ENCODE assay signal across 9 mouse cellular contexts in the genomic region with DNA sequence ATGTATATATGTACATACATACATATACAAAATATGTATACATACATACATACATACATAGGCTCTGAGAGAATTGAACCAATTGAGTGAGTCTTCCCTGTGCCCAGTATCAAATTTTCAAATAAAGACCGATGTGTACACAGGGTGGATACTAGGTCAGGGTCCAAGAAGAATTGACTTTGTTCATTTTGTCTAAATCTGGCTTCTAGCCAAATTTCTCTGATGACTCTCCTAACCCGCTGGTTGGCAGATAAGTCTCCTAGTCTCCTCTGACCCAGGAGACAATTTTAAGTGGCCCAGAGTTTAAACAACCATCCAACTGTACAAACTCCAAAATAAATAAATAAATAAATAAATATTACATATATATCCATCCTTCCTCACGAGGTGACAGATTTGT. TPM values are rescaled to one million over a fixed set of nuclear protein-coding genes. Genes with fewer than 3 reads are reported as not detected.
DNase-seq lines count a peak whose midpoint lies in the region; ATAC-seq lines count a peak whose summit lies in the region.
"Had no signal": no experiment of that assay in that cellular context is flagged by ENCODE, and none has a peak within 500 bp of the region (broad histone marks: within the 10 kb centered on the region; RNA-seq: fewer than 3 reads in every experiment).

No protein-coding gene starts in this region.

- peak overlapping the region; percentile 72 for H3K9ac ChIP-seq in heart, embryonic 16.5 days (ENCODE audit: low read length)
- no peak overlapping the region for H3K9ac ChIP-seq in hindbrain, embryonic 13.5 days
- no peak overlapping the region; the same call in 1 of the 2 replicates for H3K9ac ChIP-seq in midbrain, embryonic 12.5 days (replicated peaks)

- H3K27me3 ChIP-seq in heart, embryonic 16.5 days (ENCODE audit: control insufficient read depth, insufficient read depth, low read length) = no peaks in the 10 kb centered on the region; the same call in 1 of the 2 replicates
- peaks cover 56% of the 10 kb centered on the region for H3K27me3 ChIP-seq in hindbrain, embryonic 13.5 days
- H3K27me3 ChIP-seq in midbrain, embryonic 12.5 days = peaks cover 67% of the 10 kb centered on the region

- ATAC-seq in heart, embryonic 16.5 days (replicated peaks; ENCODE audit: extremely low read depth, insufficient read depth, low FRiP score) = no peak
- ATAC-seq in hindbrain, embryonic 13.5 days (ENCODE audit: low FRiP score) = no peak
- ATAC-seq in midbrain, embryonic 12.5 days (ENCODE audit: low FRiP score, low read depth) = no peak

- no peaks in the 10 kb centered on the region for H3K9me3 ChIP-seq in heart, embryonic 16.5 days (replicated peaks; ENCODE audit: control insufficient read depth, low read length)
- no peaks in the 10 kb centered on the region for H3K9me3 ChIP-seq in hindbrain, embryonic 13.5 days
- no peaks in the 10 kb centered on the region for H3K9me3 ChIP-seq in midbrain, embryonic 12.5 days

- no peak overlapping the region for H3K27ac ChIP-seq in heart, embryonic 16.5 days (ENCODE audit: low read length)
- H3K27ac ChIP-seq in hindbrain, embryonic 13.5 days = no peak overlapping the region
- no peak overlapping the region for H3K27ac ChIP-seq in midbrain, embryonic 12.5 days (replicated peaks)

- peak overlapping the region; percentile 81 for H3K4me2 ChIP-seq in heart, embryonic 16.5 days (ENCODE audit: low read depth, low read length)
- H3K4me2 ChIP-seq in hindbrain, embryonic 13.5 days = peak overlapping the region; percentile 56
- H3K4me2 ChIP-seq in midbrain, embryonic 12.5 days (replicated peaks) = peak overlapping the region; percentile 64

- DNase-seq in heart, postnatal 4 days = no peak
- DNase-seq in adipocyte (ENCODE audit: low spot score) = peak; percentile 10
- DNase-seq in layer of hippocampus, postnatal 25 days (ENCODE audit: extremely low spot score in 1 of 2, low spot score in 1 of 2) = no peak
- no peak for DNase-seq in spleen, postnatal 14 days (ENCODE audit: low spot score in 2 of 2)
- no peak for DNase-seq in adrenal gland, adult 8-10 months

- peak overlapping the region; percentile 42 for H3K4me3 ChIP-seq in heart, embryonic 16.5 days (ENCODE audit: low read length)
- no peak overlapping the region for H3K4me3 ChIP-seq in hindbrain, embryonic 13.5 days
- H3K4me3 ChIP-seq in midbrain, embryonic 12.5 days = peak overlapping the region; percentile 32; the same call in 1 of the 2 replicates

- WGBS in heart, embryonic 16.5 days = 47% methylated on average over 3 of the region's 3 CpGs
- WGBS in hindbrain, embryonic 13.5 days = 34% methylated on average over 3 of the region's 3 CpGs
- 53% methylated on average over 3 of the region's 3 CpGs for WGBS in midbrain, embryonic 12.5 days

- peaks cover 40% of the 10 kb centered on the region for H3K4me1 ChIP-seq in heart, embryonic 16.5 days (ENCODE audit: control insufficient read depth, insufficient read depth, low read length)
- H3K4me1 ChIP-seq in hindbrain, embryonic 13.5 days (replicated peaks) = peaks cover 54% of the 10 kb centered on the region
- H3K4me1 ChIP-seq in midbrain, embryonic 12.5 days = peaks cover 52% of the 10 kb centered on the region

- no peaks in the 10 kb centered on the region for H3K36me3 ChIP-seq in heart, embryonic 16.5 days (ENCODE audit: control insufficient read depth, insufficient read depth)
- H3K36me3 ChIP-seq in hindbrain, embryonic 13.5 days = no peaks in the 10 kb centered on the region
- H3K36me3 ChIP-seq in midbrain, embryonic 12.5 days = no peaks in the 10 kb centered on the region

RNA-seq across cellular contexts. Expression of a gene that starts 0.5 kb away (rescaled TPM):
- 110 and 137 TPM in 2 replicates for polyA plus RNA-seq in heart, embryonic 16.5 days (2015; fragmentation: Nextera tagmentation; extraction: Ambion mirVana)
- 10 to 100 TPM; 77.9 to 96.2 TPM for total RNA-seq in heart, postnatal 4 days (2021)
- 33.7 and 38.2 TPM in 2 replicates for polyA plus RNA-seq in hindbrain, embryonic 13.5 days (2015; fragmentation: Nextera tagmentation; extraction: Ambion mirVana)
- 40.1 and 40.2 TPM in 2 replicates for polyA plus RNA-seq in midbrain, embryonic 12.5 days (2016; fragmentation: Nextera tagmentation; extraction: Ambion mirVana)
- 10 to 100 TPM; 19.0 to 19.9 TPM for total RNA-seq in layer of hippocampus, postnatal 25 days (2021)
- total RNA-seq in adrenal gland, adult 8-10 months (2022) = 100 to 1,000 TPM; 145 to 174 (median 158) TPM

RNA-seq across cellular contexts. Expression of a gene that starts 3.0 kb away (rescaled TPM):
- polyA plus RNA-seq in heart, embryonic 16.5 days (2015; fragmentation: Nextera tagmentation; extraction: Ambion mirVana) = 0.25 and 0.49 TPM in 2 replicates
- total RNA-seq in heart, postnatal 4 days (2021) = not detected
- polyA plus RNA-seq in hindbrain, embryonic 13.5 days (2015; fragmentation: Nextera tagmentation; extraction: Ambion mirVana) = 0.47 and 0.67 TPM in 2 replicates
- polyA plus RNA-seq in midbrain, embryonic 12.5 days (2016; fragmentation: Nextera tagmentation; extraction: Ambion mirVana) = not detected in 2 replicates
- not detected for total RNA-seq in layer of hippocampus, postnatal 25 days (2021)
- under 1 TPM in 2 of 4 experiments, not detected in 2; 0.32 to 0.38 TPM for total RNA-seq in adrenal gland, adult 8-10 months (2022)
- total RNA-seq: left cerebral cortex, postnatal 25 days had no signal

RNA-seq across cellular contexts. Expression of a gene that starts 25.8 kb away (rescaled TPM):
- polyA plus RNA-seq in heart, embryonic 16.5 days (2015; fragmentation: Nextera tagmentation; extraction: Ambion mirVana) = 1,191 and 1,235 TPM in 2 replicates
- total RNA-seq in heart, postnatal 4 days (2021) = 1,000 to 10,000 TPM; 1,093 to 1,133 TPM
- 1,593 and 1,619 TPM in 2 replicates for polyA plus RNA-seq in hindbrain, embryonic 13.5 days (2015; fragmentation: Nextera tagmentation; extraction: Ambion mirVana)
- polyA plus RNA-seq in midbrain, embryonic 12.5 days (2016; fragmentation: Nextera tagmentation; extraction: Ambion mirVana) = 1,424 and 1,459 TPM in 2 replicates
- total RNA-seq in layer of hippocampus, postnatal 25 days (2021) = 1,000 to 10,000 TPM; 1,671 to 1,815 TPM
- 1,000 to 10,000 TPM; 1,432 to 3,205 (median 1,905) TPM for total RNA-seq in adrenal gland, adult 8-10 months (2022)

RNA-seq across cellular contexts. Expression of a gene that starts 35.2 kb away (rescaled TPM):
- 89.4 and 89.9 TPM in 2 replicates for polyA plus RNA-seq in heart, embryonic 16.5 days (2015; fragmentation: Nextera tagmentation; extraction: Ambion mirVana)
- total RNA-seq in heart, postnatal 4 days (2021) = 10 to 100 TPM; 37.3 to 39.2 TPM
- polyA plus RNA-seq in hindbrain, embryonic 13.5 days (2015; fragmentation: Nextera tagmentation; extraction: Ambion mirVana) = 86.5 and 91.1 TPM in 2 replicates
- polyA plus RNA-seq in midbrain, embryonic 12.5 days (2016; fragmentation: Nextera tagmentation; extraction: Ambion mirVana) = 96.6 and 102 TPM in 2 replicates
- 10 to 100 TPM; 36.1 to 38.7 TPM for total RNA-seq in layer of hippocampus, postnatal 25 days (2021)
- 10 to 100 TPM; 51.7 to 68.9 (median 61.0) TPM for total RNA-seq in adrenal gland, adult 8-10 months (2022)

RNA-seq across cellular contexts. Expression of a gene that starts 43.4 kb away (rescaled TPM):
- 5.3 and 10.9 TPM in 2 replicates for polyA plus RNA-seq in heart, embryonic 16.5 days (2015; fragmentation: Nextera tagmentation; extraction: Ambion mirVana)
- 1 to 10 TPM; 1.5 to 1.9 TPM for total RNA-seq in heart, postnatal 4 days (2021)
- polyA plus RNA-seq in hindbrain, embryonic 13.5 days (2015; fragmentation: Nextera tagmentation; extraction: Ambion mirVana) = 5.6 and 6.5 TPM in 2 replicates
- 6.8 and 7.9 TPM in 2 replicates for polyA plus RNA-seq in midbrain, embryonic 12.5 days (2016; fragmentation: Nextera tagmentation; extraction: Ambion mirVana)
- 1 to 10 TPM; 2.6 to 3.2 TPM for total RNA-seq in layer of hippocampus, postnatal 25 days (2021)
- total RNA-seq in adrenal gland, adult 8-10 months (2022) = 1 to 10 TPM; 4.2 to 6.4 (median 5.6) TPM
